Comparison of ENCODE assay signal across 7 mouse cellular contexts in the genomic region with DNA sequence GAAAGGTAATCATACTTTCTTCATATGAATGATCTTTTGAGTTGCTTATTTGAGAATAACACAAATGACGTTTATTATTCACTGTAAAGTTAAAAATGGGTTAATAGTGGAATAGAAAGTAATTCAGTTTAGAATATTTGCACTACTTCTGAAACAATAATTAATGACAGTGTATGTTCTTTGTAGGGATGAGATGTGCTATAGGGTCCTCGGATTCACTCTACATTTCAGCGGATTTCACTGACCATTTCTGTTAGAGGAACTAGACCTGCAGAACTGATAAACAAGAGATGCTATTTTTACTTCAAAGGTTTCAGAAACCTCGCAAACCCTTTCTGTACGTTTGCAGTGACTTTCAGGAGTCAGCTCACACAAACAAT. TPM values are rescaled to one million over a fixed set of nuclear protein-coding genes. Genes with fewer than 3 reads are reported as not detected.
DNase-seq lines count a peak whose midpoint lies in the region; ATAC-seq lines count a peak whose summit lies in the region.

No protein-coding gene starts in this region.

- DNase-seq in lung, postnatal 10 days: no peak
- DNase-seq in cerebellum, postnatal 36 days: no peak
- no peak for DNase-seq in left cerebral cortex, adult 9 months (ENCODE audit: low spot score in 2 of 2)

- no peak overlapping the region for H3K27ac ChIP-seq in lung, embryonic 15.5 days
- H3K27ac ChIP-seq in forebrain, embryonic 13.5 days: no peak overlapping the region
- no peak overlapping the region for H3K27ac ChIP-seq in limb, embryonic 12.5 days
- H3K27ac ChIP-seq in neural tube, embryonic 15.5 days (replicated peaks): no peak overlapping the region

- no peaks in the 10 kb centered on the region for H3K36me3 ChIP-seq in lung, embryonic 15.5 days
- H3K36me3 ChIP-seq in forebrain, embryonic 13.5 days (ENCODE audit: poor library complexity, severe bottlenecking): no peaks in the 10 kb centered on the region
- no peaks in the 10 kb centered on the region for H3K36me3 ChIP-seq in limb, embryonic 12.5 days
- H3K36me3 ChIP-seq in neural tube, embryonic 15.5 days: no peaks in the 10 kb centered on the region

- H3K9ac ChIP-seq in lung, embryonic 15.5 days: no peak overlapping the region
- no peak overlapping the region for H3K9ac ChIP-seq in forebrain, embryonic 13.5 days
- H3K9ac ChIP-seq in limb, embryonic 12.5 days (replicated peaks): no peak overlapping the region
- H3K9ac ChIP-seq in neural tube, embryonic 15.5 days (replicated peaks): no peak overlapping the region

- peak overlapping the region; percentile 61 for H3K4me3 ChIP-seq in lung, embryonic 15.5 days
- H3K4me3 ChIP-seq in forebrain, embryonic 13.5 days: peak overlapping the region; percentile 58
- H3K4me3 ChIP-seq in limb, embryonic 12.5 days (replicated peaks): peak overlapping the region; percentile 63
- peak overlapping the region; percentile 50 for H3K4me3 ChIP-seq in neural tube, embryonic 15.5 days (replicated peaks)

- peak overlapping the region; percentile 92 for H3K4me2 ChIP-seq in lung, embryonic 15.5 days
- peak overlapping the region; percentile 98 for H3K4me2 ChIP-seq in forebrain, embryonic 13.5 days
- peak overlapping the region; percentile 98 for H3K4me2 ChIP-seq in limb, embryonic 12.5 days
- H3K4me2 ChIP-seq in neural tube, embryonic 15.5 days: peak overlapping the region; percentile 89

- H3K4me1 ChIP-seq in lung, embryonic 15.5 days: peaks cover 31% of the 10 kb centered on the region
- peaks cover 34% of the 10 kb centered on the region for H3K4me1 ChIP-seq in forebrain, embryonic 13.5 days
- peaks cover 26% of the 10 kb centered on the region for H3K4me1 ChIP-seq in limb, embryonic 12.5 days (replicated peaks)
- H3K4me1 ChIP-seq in neural tube, embryonic 15.5 days: peaks cover 33% of the 10 kb centered on the region

- WGBS in lung, embryonic 15.5 days: 2% methylated on average over 5 of the region's 5 CpGs
- under 1% methylated on average over 5 of the region's 5 CpGs for WGBS in forebrain, embryonic 13.5 days
- WGBS in limb, embryonic 12.5 days: under 1% methylated on average over 5 of the region's 5 CpGs
- under 1% methylated on average over 5 of the region's 5 CpGs for WGBS in neural tube, embryonic 15.5 days

- no peak for ATAC-seq in lung, embryonic 15.5 days (ENCODE audit: borderline replicate concordance, extremely low read depth, low FRiP score, low TSS enrichment)
- no peak for ATAC-seq in forebrain, embryonic 13.5 days
- no peak for ATAC-seq in limb, embryonic 12.5 days (ENCODE audit: insufficient number of reproducible peaks, insufficient read depth, low FRiP score, low TSS enrichment, low read depth)
- no peak for ATAC-seq in neural tube, embryonic 15.5 days (ENCODE audit: low FRiP score)

- no peaks in the 10 kb centered on the region for H3K9me3 ChIP-seq in lung, embryonic 15.5 days
- H3K9me3 ChIP-seq in forebrain, embryonic 13.5 days (replicated peaks): no peaks in the 10 kb centered on the region
- H3K9me3 ChIP-seq in limb, embryonic 12.5 days: no peaks in the 10 kb centered on the region
- H3K9me3 ChIP-seq in neural tube, embryonic 15.5 days (replicated peaks): no peaks in the 10 kb centered on the region

- peaks cover 73% of the 10 kb centered on the region for H3K27me3 ChIP-seq in lung, embryonic 15.5 days
- peaks cover 74% of the 10 kb centered on the region for H3K27me3 ChIP-seq in forebrain, embryonic 13.5 days
- peaks cover 70% of the 10 kb centered on the region for H3K27me3 ChIP-seq in limb, embryonic 12.5 days
- H3K27me3 ChIP-seq in neural tube, embryonic 15.5 days (replicated peaks): peaks cover 46% of the 10 kb centered on the region

RNA-seq across cellular contexts. Expression of a gene that starts 0.4 kb away (rescaled TPM):
- 0.16 TPM in 1 of 2 replicates, not detected in the other for polyA plus RNA-seq in lung, embryonic 15.5 days (2015; fragmentation: Nextera tagmentation; extraction: Ambion mirVana)
- 0.20 and 0.32 TPM in 2 replicates for polyA plus RNA-seq in forebrain, embryonic 13.5 days (2015; fragmentation: Nextera tagmentation; extraction: Ambion mirVana)
- 0.21 TPM in 1 of 2 replicates, not detected in the other for polyA plus RNA-seq in limb, embryonic 12.5 days (2016; fragmentation: Nextera tagmentation; extraction: Ambion mirVana)
- polyA plus RNA-seq in neural tube, embryonic 15.5 days (2015; fragmentation: Nextera tagmentation; extraction: Ambion mirVana): 0.06 TPM in 1 of 2 replicates, not detected in the other

RNA-seq across cellular contexts. Expression of a gene that starts 16.7 kb away (rescaled TPM):
- 24.3 and 25.1 TPM in 2 replicates for polyA plus RNA-seq in lung, embryonic 15.5 days (2015; fragmentation: Nextera tagmentation; extraction: Ambion mirVana)
- 34.4 and 35.5 TPM in 2 replicates for polyA plus RNA-seq in forebrain, embryonic 13.5 days (2015; fragmentation: Nextera tagmentation; extraction: Ambion mirVana)
- polyA plus RNA-seq in limb, embryonic 12.5 days (2016; fragmentation: Nextera tagmentation; extraction: Ambion mirVana): 29.3 and 33.4 TPM in 2 replicates
- 18.1 and 19.8 TPM in 2 replicates for polyA plus RNA-seq in neural tube, embryonic 15.5 days (2015; fragmentation: Nextera tagmentation; extraction: Ambion mirVana)

RNA-seq across cellular contexts. Expression of a gene that starts 21.3 kb away (rescaled TPM):
- polyA plus RNA-seq in lung, embryonic 15.5 days (2015; fragmentation: Nextera tagmentation; extraction: Ambion mirVana): 208 and 212 TPM in 2 replicates
- 211 and 226 TPM in 2 replicates for polyA plus RNA-seq in forebrain, embryonic 13.5 days (2015; fragmentation: Nextera tagmentation; extraction: Ambion mirVana)
- 207 and 225 TPM in 2 replicates for polyA plus RNA-seq in limb, embryonic 12.5 days (2016; fragmentation: Nextera tagmentation; extraction: Ambion mirVana)
- 192 and 193 TPM in 2 replicates for polyA plus RNA-seq in neural tube, embryonic 15.5 days (2015; fragmentation: Nextera tagmentation; extraction: Ambion mirVana)
